Mouse (Mus musculus) kidney, adult 2 months (tissue): ENCODE data around the gene Spata19.

ENCODE experiments used
- CTCF ChIP-seq: fragments of 200-500 bp; conservative IDR thresholded peaks from 2 replicates; pipeline ENCODE4 v1.5.1; 2011; ENCODE audit warnings: low read depth, mild to moderate bottlenecking, control low read depth, low read length, moderate library complexity, mixed read lengths; ENCODE audit not compliant: insufficient read depth, insufficient read length
- POLR2A ChIP-seq: fragments of 200-500 bp; IDR thresholded peaks from one replicate; pipeline ENCODE4 v1.6.1; 2011; ENCODE audit warnings: low read depth, low read length, control low read depth

DNA sequence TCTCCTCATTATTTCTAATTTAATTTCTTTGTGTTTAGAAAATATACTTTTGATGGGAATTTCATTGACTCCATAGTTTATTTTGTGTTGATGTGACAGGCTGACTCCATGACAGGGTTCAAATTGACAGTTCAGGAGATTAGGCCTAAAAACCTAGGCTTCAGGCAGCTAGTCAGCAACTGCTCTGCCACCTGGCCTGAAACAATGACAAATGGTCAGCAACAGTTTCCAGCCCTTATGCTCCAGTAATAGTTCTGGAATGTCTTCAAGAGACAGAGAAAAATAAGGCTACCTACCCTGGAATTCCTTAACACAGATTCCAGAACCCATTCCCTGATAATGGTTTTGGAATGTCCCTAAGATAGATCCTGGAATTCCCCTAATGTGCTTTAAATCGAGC lies 20.9 kb upstream of the Spata19 start:
- no peak for TF ChIP-seq CTCF
- no peak for TF ChIP-seq POLR2A
